Mouse (Mus musculus): ENCODE results near the gene Trappc1.
"Not testable (repeated sequence)": the region's sequence is repeated elsewhere in the genome, so short reads cannot be mapped to it uniquely, and the experiment has no call there.

Gene Trappc1

GRCm38 (mm10) chr11:69323667-69324111, at the start of gene Trappc1, which contains the start of gene Cntrob:
Trappc1 (plus strand) TSS chr11:69323980.
Cntrob (minus strand) TSS chr11:69323775.
- DNase-seq (ENCODE audit: low read depth, low spot score): peak; percentile 99

GRCm38 (mm10) chr11:69275650-69276049, 48.1 kb upstream of the Trappc1 start:
- no peak for DNase-seq (ENCODE audit: low read depth, low spot score)

GRCm38 (mm10) chr11:69276081-69276480, 47.7 kb upstream of the Trappc1 start:
- DNase-seq (ENCODE audit: low read depth, low spot score): no peak

GRCm38 (mm10) chr11:69277267-69277666, 46.5 kb upstream of the Trappc1 start:
- no peak for DNase-seq (ENCODE audit: low read depth, low spot score)

- DNase-seq (ENCODE audit: low read depth, low spot score): no peak
Observed at GRCm38 (mm10) chr11:69291111-69291510, 32.7 kb upstream of the Trappc1 start.

GRCm38 (mm10) chr11:69295286-69295685, 28.5 kb upstream of the Trappc1 start:
- DNase-seq (ENCODE audit: low read depth, low spot score): peak; percentile 18

GRCm38 (mm10) chr11:69297799-69298198, 26.0 kb upstream of the Trappc1 start:
- DNase-seq (ENCODE audit: low read depth, low spot score): peak; percentile 54

GRCm38 (mm10) chr11:69298231-69298630, 25.5 kb upstream of the Trappc1 start:
- DNase-seq (ENCODE audit: low read depth, low spot score): no peak

- DNase-seq (ENCODE audit: low read depth, low spot score): no peak
Observed at GRCm38 (mm10) chr11:69302817-69303216, 21.0 kb upstream of the Trappc1 start.

GRCm38 (mm10) chr11:69305291-69305690, 18.5 kb upstream of the Trappc1 start:
- DNase-seq (ENCODE audit: low read depth, low spot score): no peak

- no peak for DNase-seq (ENCODE audit: low read depth, low spot score)
Observed at GRCm38 (mm10) chr11:69306039-69306438, 17.7 kb upstream of the Trappc1 start.

GRCm38 (mm10) chr11:69311266-69311665, 12.5 kb upstream of the Trappc1 start:
- no peak for DNase-seq (ENCODE audit: low read depth, low spot score)

GRCm38 (mm10) chr11:69316361-69316760, 7.4 kb upstream of the Trappc1 start:
- no peak for DNase-seq (ENCODE audit: low read depth, low spot score)

- not testable (repeated sequence) for DNase-seq (ENCODE audit: low read depth, low spot score)
Observed at GRCm38 (mm10) chr11:69318000-69318399, 5.8 kb upstream of the Trappc1 start.

- DNase-seq (ENCODE audit: low read depth, low spot score): no peak
Observed at GRCm38 (mm10) chr11:69321580-69321979, 2.2 kb upstream of the Trappc1 start.

- DNase-seq (ENCODE audit: low read depth, low spot score): no peak
Observed at GRCm38 (mm10) chr11:69322010-69322409, 1.8 kb upstream of the Trappc1 start.

- no peak for DNase-seq (ENCODE audit: low read depth, low spot score)
Observed at GRCm38 (mm10) chr11:69322693-69323471, 898 bp upstream of the Trappc1 start.

GRCm38 (mm10) chr11:69324749-69325148, 969 bp downstream of the Trappc1 start:
- DNase-seq (ENCODE audit: low read depth, low spot score): no peak

- peak; percentile 85 for DNase-seq (ENCODE audit: low read depth, low spot score)
Observed at GRCm38 (mm10) chr11:69325628-69326407, 2.0 kb downstream of the Trappc1 start, which contains the start of gene Kcnab3. Kcnab3 (plus strand) TSS chr11:69326258.

- DNase-seq (ENCODE audit: low read depth, low spot score): no peak
Observed at GRCm38 (mm10) chr11:69326408-69327156, 2.8 kb downstream of the Trappc1 start.

GRCm38 (mm10) chr11:69327157-69327442, 3.3 kb downstream of the Trappc1 start:
- DNase-seq (ENCODE audit: low read depth, low spot score): no peak

GRCm38 (mm10) chr11:69327648-69328047, 3.9 kb downstream of the Trappc1 start:
- DNase-seq (ENCODE audit: low read depth, low spot score): no peak
